Mouse (Mus musculus): ENCODE results near the gene Cog2. TPM values are rescaled to one million over a fixed set of nuclear protein-coding genes. Genes with fewer than 3 reads are reported as not detected.
A peak's percentile ranks its signal among the peaks of the same experiment; 100 is the strongest.

Cog2 gene
- polyA plus RNA-seq, 1 experiment from 2014 or later = 36.9 TPM

DNA sequence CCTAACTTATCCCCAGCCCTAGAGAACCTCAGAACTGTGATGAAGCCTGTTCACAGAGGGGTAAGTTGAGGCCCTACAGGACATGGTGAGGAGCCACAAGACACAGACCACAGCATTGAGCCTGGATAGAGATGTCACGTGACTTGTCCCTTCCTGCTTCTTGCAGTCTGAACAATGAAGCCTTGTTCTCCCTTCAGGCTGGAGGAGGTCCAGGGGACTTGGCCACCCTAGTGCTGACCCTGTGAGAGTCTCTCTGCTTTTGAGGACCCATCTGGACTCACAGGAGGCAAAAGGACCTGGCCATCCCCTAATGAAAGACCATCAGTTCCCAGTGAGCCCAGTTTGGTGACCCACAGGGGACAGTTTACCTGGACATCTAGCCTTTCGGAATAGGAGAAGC, 48.5 kb downstream of the Cog2 start:
- H3K4me2 ChIP-seq = no peak overlapping the region
- no peak overlapping the region for H3K4me3 ChIP-seq (ENCODE audit: low read depth, low read length)
- no peaks in the 10 kb centered on the region for H3K9me3 ChIP-seq (ENCODE audit: low read depth, low read length)
- no peak for TF ChIP-seq CTCF (IDR thresholded peaks at IDR 0.05; ENCODE audit: low read depth)
- no peak overlapping the region for H3K9ac ChIP-seq
- ATAC-seq (ENCODE audit: insufficient read depth) = no peak
- peaks cover 11% of the 10 kb centered on the region; the same call in 1 of the 2 replicates for H3K4me1 ChIP-seq (ENCODE audit: insufficient read depth)
- no peaks in the 10 kb centered on the region for H3K36me3 ChIP-seq (ENCODE audit: insufficient read depth)
- no peaks in the 10 kb centered on the region for H3K27me3 ChIP-seq (ENCODE audit: insufficient read depth, low read length)
- H3K27ac ChIP-seq (ENCODE audit: low read depth) = peak overlapping the region; percentile 48; the same call in 1 of the 2 replicates
- DNase-seq = peak; percentile 16
- 74% methylated on average over 2 of the region's 2 CpGs for WGBS

GRCm38 (mm10) chr8:124569593-124569992, 49.0 kb downstream of the Cog2 start, which contains the start of gene Agt:
Gene Agt (minus strand): TSS chr8:124569706.
- Histone ChIP-seq H3K36me3 (ENCODE audit: insufficient read depth) (no peaks in the 10 kb centered on the region), H3K4me2 (no peak within 1 kb of the TSS), H3K27me3 (ENCODE audit: insufficient read depth, low read length) (no peaks in the 10 kb centered on the region), H3K9me3 (ENCODE audit: low read depth, low read length) (no peaks in the 10 kb centered on the region), H3K4me3 (ENCODE audit: low read depth, low read length) (no peak within 1 kb of the TSS), H3K27ac (ENCODE audit: low read depth) (peak within 1 kb of the TSS; percentile 65), H3K9ac (no peak within 1 kb of the TSS), H3K4me1 (ENCODE audit: insufficient read depth) (peaks cover 11% of the 10 kb centered on the region; the same call in 1 of the 2 replicates)
- 74% methylated on average over 2 of the region's 2 CpGs for WGBS
- peak; percentile 24 for DNase-seq
- no peak for TF ChIP-seq CTCF (IDR thresholded peaks at IDR 0.05; ENCODE audit: low read depth)
- ATAC-seq (ENCODE audit: insufficient read depth) = no peak

GRCm38 (mm10) chr8:124571732-124572429, 51.3 kb downstream of the Cog2 start:
- 50% methylated on average over 8 of the region's 8 CpGs for WGBS
- DNase-seq (peak; percentile 68), ATAC-seq (ENCODE audit: insufficient read depth) (peak; percentile 58; the same call in 1 of the 2 replicates)
- Histone ChIP-seq H3K4me1 (ENCODE audit: insufficient read depth) (peaks cover 11% of the 10 kb centered on the region; the same call in 1 of the 2 replicates), H3K36me3 (ENCODE audit: insufficient read depth) (no peaks in the 10 kb centered on the region), H3K27ac (ENCODE audit: low read depth) (peak overlapping the region; percentile 65; the same call in 1 of the 2 replicates), H3K9me3 (ENCODE audit: low read depth, low read length) (no peaks in the 10 kb centered on the region), H3K4me2 (no peak overlapping the region), H3K27me3 (ENCODE audit: insufficient read depth, low read length) (no peaks in the 10 kb centered on the region), H3K4me3 (ENCODE audit: low read depth, low read length) (no peak overlapping the region), H3K9ac (no peak overlapping the region)
- no peak for TF ChIP-seq CTCF (IDR thresholded peaks at IDR 0.05; ENCODE audit: low read depth)

GRCm38 (mm10) chr8:124572430-124572775, 51.8 kb downstream of the Cog2 start:
- no peak for TF ChIP-seq CTCF (IDR thresholded peaks at IDR 0.05; ENCODE audit: low read depth)
- no peak for ATAC-seq (ENCODE audit: insufficient read depth)
- no peaks in the 10 kb centered on the region for H3K27me3 ChIP-seq (ENCODE audit: insufficient read depth, low read length)
- no peak overlapping the region; the same call in 1 of the 2 replicates for H3K27ac ChIP-seq (ENCODE audit: low read depth)
- H3K36me3 ChIP-seq (ENCODE audit: insufficient read depth) = no peaks in the 10 kb centered on the region
- H3K9me3 ChIP-seq (ENCODE audit: low read depth, low read length) = no peaks in the 10 kb centered on the region
- H3K4me2 ChIP-seq = no peak overlapping the region
- no peak overlapping the region for H3K9ac ChIP-seq
- peak; percentile 26 for DNase-seq
- peaks cover 11% of the 10 kb centered on the region; the same call in 1 of the 2 replicates for H3K4me1 ChIP-seq (ENCODE audit: insufficient read depth)
- H3K4me3 ChIP-seq (ENCODE audit: low read depth, low read length) = no peak overlapping the region

GRCm38 (mm10) chr8:124573552-124574340, 53.2 kb downstream of the Cog2 start:
- Histone ChIP-seq H3K4me3 (ENCODE audit: low read depth, low read length) (no peak overlapping the region), H3K9ac (no peak overlapping the region), H3K27me3 (ENCODE audit: insufficient read depth, low read length) (no peaks in the 10 kb centered on the region), H3K4me1 (ENCODE audit: insufficient read depth) (peaks cover 11% of the 10 kb centered on the region; the same call in 1 of the 2 replicates), H3K36me3 (ENCODE audit: insufficient read depth) (no peaks in the 10 kb centered on the region), H3K4me2 (no peak overlapping the region), H3K27ac (ENCODE audit: low read depth) (peak overlapping the region; percentile 80), H3K9me3 (ENCODE audit: low read depth, low read length) (no peaks in the 10 kb centered on the region)
- ATAC-seq (ENCODE audit: insufficient read depth) (peak; percentile 50), DNase-seq (peak; percentile 97)
- peak; percentile 92 for TF ChIP-seq CTCF (IDR thresholded peaks at IDR 0.05; ENCODE audit: low read depth)
- 51% methylated on average over 15 of the region's 15 CpGs for WGBS

GRCm38 (mm10) chr8:124575811-124576210, 55.2 kb downstream of the Cog2 start, which contains the start of gene Capn9:
Gene Capn9 (plus strand): TSS chr8:124576111.
- Histone ChIP-seq H3K4me1 (ENCODE audit: insufficient read depth) (peaks cover 5% of the 10 kb centered on the region; the same call in 1 of the 2 replicates), H3K4me2 (no peak within 1 kb of the TSS), H3K9me3 (ENCODE audit: low read depth, low read length) (no peaks in the 10 kb centered on the region), H3K27me3 (ENCODE audit: insufficient read depth, low read length) (no peaks in the 10 kb centered on the region), H3K27ac (ENCODE audit: low read depth) (peak within 1 kb of the TSS; percentile 74), H3K9ac (no peak within 1 kb of the TSS), H3K36me3 (ENCODE audit: insufficient read depth) (no peaks in the 10 kb centered on the region), H3K4me3 (ENCODE audit: low read depth, low read length) (no peak within 1 kb of the TSS)
- DNase-seq = no peak
- 78% methylated on average over 8 of the region's 8 CpGs for WGBS
- ATAC-seq (ENCODE audit: insufficient read depth) = no peak
- no peak for TF ChIP-seq CTCF (IDR thresholded peaks at IDR 0.05; ENCODE audit: low read depth)

GRCm38 (mm10) chr8:124576751-124577150, 56.2 kb downstream of the Cog2 start:
- peak; percentile 70 for ATAC-seq (ENCODE audit: insufficient read depth)
- WGBS = 33% methylated on average over 1 of the region's 1 CpGs
- Histone ChIP-seq H3K4me3 (ENCODE audit: low read depth, low read length) (no peak overlapping the region), H3K4me2 (no peak overlapping the region), H3K27me3 (ENCODE audit: insufficient read depth, low read length) (no peaks in the 10 kb centered on the region), H3K9me3 (ENCODE audit: low read depth, low read length) (no peaks in the 10 kb centered on the region), H3K27ac (ENCODE audit: low read depth) (peak overlapping the region; percentile 74), H3K36me3 (ENCODE audit: insufficient read depth) (no peaks in the 10 kb centered on the region), H3K4me1 (ENCODE audit: insufficient read depth) (peaks cover 5% of the 10 kb centered on the region; the same call in 1 of the 2 replicates), H3K9ac (no peak overlapping the region)
- no peak for TF ChIP-seq CTCF (IDR thresholded peaks at IDR 0.05; ENCODE audit: low read depth)
- peak; percentile 59 for DNase-seq

Measured in lung, embryonic 14.5 days (tissue).